Mouse (Mus musculus) embryo, embryonic 9.5 days (tissue): ENCODE measurements around the gene Gm21883.
"Not testable (repeated sequence)": the region's sequence is repeated elsewhere in the genome, so short reads cannot be mapped to it uniquely, and the experiment has no call there.

Experiments used
- DNase-seq: peaks from one replicate; pipeline ENCODE4 v3.0.0-alpha.2; 2017; ENCODE audit errors: extremely low spot score

Gm21883 gene

GRCm38 (mm10) chrX:31574183-31574582 lies at the start of gene Gm21883:
Gene Gm21883 (minus strand): TSS chrX:31574283.
- not testable (repeated sequence) for DNase-seq

- not testable (repeated sequence) for DNase-seq
These were observed 44.7 kb upstream of the Gm21883 start, which contains the start of gene Spin2e for GRCm38 (mm10) chrX:31618820-31619219. Gene Spin2e (minus strand): TSS chrX:31618920.
